Comparison of ENCODE assay signal across 19 mouse cellular contexts in the genomic region with DNA sequence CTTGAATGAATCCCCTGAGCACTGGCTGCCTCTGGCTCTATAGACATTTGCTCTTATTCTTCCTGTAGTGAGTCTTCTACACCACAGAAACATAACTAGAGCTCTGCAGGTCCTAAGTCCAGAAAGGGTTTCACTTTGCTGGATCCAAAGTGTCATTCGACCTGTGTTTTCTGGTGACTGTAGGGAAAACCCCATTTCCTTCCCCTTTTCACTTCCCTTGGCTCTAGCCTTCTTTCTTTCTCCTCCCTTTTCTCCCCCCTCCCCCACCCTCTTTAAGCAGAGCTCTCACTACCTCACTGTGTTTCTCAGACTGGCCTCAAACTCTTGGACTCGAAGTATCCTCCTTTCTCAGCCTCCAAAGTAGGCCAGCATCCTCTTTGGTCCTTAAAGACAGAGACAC. TPM values are rescaled to one million over a fixed set of nuclear protein-coding genes. Genes with fewer than 3 reads are reported as not detected.
DNase-seq lines count a peak whose midpoint lies in the region; ATAC-seq lines count a peak whose summit lies in the region.
"Had no signal": no experiment of that assay in that cellular context is flagged by ENCODE, and none has a peak within 500 bp of the region (broad histone marks: within the 10 kb centered on the region; RNA-seq: fewer than 3 reads in every experiment).

No protein-coding gene starts in this region.

- intact Hi-C loops in left cerebral cortex, postnatal 4 days (cut with DNase I) = no loop called here

- ATAC-seq in common myeloid progenitor, adult 5-6 weeks (replicated peaks; ENCODE audit: low read depth, poor library complexity, severe bottlenecking) = 0 out of 2 replicates have a peak, but pooled peaks have one; percentile 11
- ATAC-seq in megakaryocyte, adult 5-6 weeks (ENCODE audit: poor library complexity, severe bottlenecking) = peak; percentile 36
- ATAC-seq: forebrain, embryonic 14.5 days; hindbrain, postnatal 0 days had no signal

- DNase-seq in A20 (ENCODE audit: low read depth, low spot score) = peak; percentile 55
- no peak for DNase-seq in left cerebral cortex, postnatal 4 days
- DNase-seq in gastrocnemius, adult 8-10 months (ENCODE audit: low spot score in 2 of 2) = no peak
- DNase-seq in ovary, postnatal 14 days (ENCODE audit: low spot score) = no peak
- DNase-seq in spleen, postnatal 14 days (ENCODE audit: low spot score in 2 of 2) = no peak
- DNase-seq: adrenal gland, postnatal 14 days; cerebellum, adult 18-20 months; cerebellum, adult 9-11 months; cerebellum, postnatal 36 days; gastrocnemius, adult 2 months; gastrocnemius, postnatal 36 days; heart, adult 18-20 months; heart, postnatal 10 days; heart, postnatal 4 days had no signal

RNA-seq across cellular contexts. Expression of a gene that starts 34.8 kb away (rescaled TPM):
- total RNA-seq in common myeloid progenitor, adult 5-6 weeks (2017) = not detected in 2 replicates
- not detected in 2 replicates for total RNA-seq in megakaryocyte, adult 5-6 weeks (2015)
- total RNA-seq in megakaryocyte, adult 5-6 weeks (2017) = not detected in 2 replicates
- total RNA-seq in left cerebral cortex, postnatal 4 days (2021) = not detected
- total RNA-seq in gastrocnemius, adult 8-10 months (2022) = under 1 TPM in 2 of 4 experiments, not detected in 2; 0.19 to 0.27 TPM
- total RNA-seq: G1E; gastrocnemius, postnatal 36 days had no signal
